In the genomic region with DNA sequence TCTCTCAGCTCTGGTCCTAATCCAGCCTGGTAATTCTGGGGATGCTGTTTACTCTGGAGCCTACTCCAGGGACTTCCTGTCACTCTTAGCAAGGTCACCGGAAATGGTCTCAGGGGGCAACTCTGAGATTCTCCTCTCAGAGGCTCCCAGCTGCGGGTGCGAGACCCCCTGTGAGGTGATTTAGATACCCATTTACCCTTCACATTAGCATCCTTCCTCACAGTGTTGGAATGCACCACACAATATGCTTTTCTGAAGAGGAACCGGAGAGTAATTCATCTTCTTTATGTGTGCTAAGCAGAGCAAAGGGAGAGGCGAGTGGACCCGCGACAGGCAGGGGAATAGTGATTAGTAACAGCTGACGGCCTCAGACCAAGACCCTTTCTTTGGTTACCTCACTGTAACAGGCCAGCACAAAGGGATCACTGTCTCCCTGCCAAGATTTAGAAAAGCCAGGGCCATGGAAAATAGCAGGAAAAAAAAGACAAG, we compare ENCODE assay signal across 9 mouse cellular contexts. TPM values are rescaled to one million over a fixed set of nuclear protein-coding genes. Genes with fewer than 3 reads are reported as not detected.
DNase-seq lines count a peak whose midpoint lies in the region; ATAC-seq and TF ChIP-seq lines count a peak whose summit lies in the region.
"Had no signal": no experiment of that assay in that cellular context is flagged by ENCODE, and none has a peak within 500 bp of the region (broad histone marks: within the 10 kb centered on the region; RNA-seq: fewer than 3 reads in every experiment).

No protein-coding gene starts in this region.

- WGBS in heart, embryonic 15.5 days, result 48% methylated on average over 8 of the region's 8 CpGs
- WGBS in forebrain, embryonic 14.5 days, result 1% methylated on average over 8 of the region's 8 CpGs

- no peak for TF ChIP-seq POLR2A in brain, embryonic 14.5 days (IDR thresholded peaks at IDR 0.05; ENCODE audit: borderline replicate concordance, extremely low read depth, insufficient read depth, insufficient read length, poor library complexity, severe bottlenecking)

- ATAC-seq in heart, embryonic 15.5 days (replicated peaks; ENCODE audit: insufficient number of reproducible peaks, insufficient read depth, low FRiP score, low read depth), result no peak
- ATAC-seq in forebrain, embryonic 14.5 days, result peak; percentile 88

- H3K9ac ChIP-seq in heart, embryonic 15.5 days, result no peak overlapping the region
- H3K9ac ChIP-seq in forebrain, embryonic 14.5 days (ENCODE audit: low read length), result no peak overlapping the region

- peaks cover 31% of the 10 kb centered on the region for H3K4me1 ChIP-seq in heart, embryonic 15.5 days (replicated peaks)
- H3K4me1 ChIP-seq in forebrain, embryonic 14.5 days (ENCODE audit: control insufficient read depth, insufficient read depth, low read length), result peaks cover 35% of the 10 kb centered on the region

- peak overlapping the region; percentile 38 for H3K27ac ChIP-seq in heart, embryonic 15.5 days
- H3K27ac ChIP-seq in forebrain, embryonic 14.5 days (ENCODE audit: low read depth, low read length), result peak overlapping the region; percentile 83

- H3K27me3 ChIP-seq in heart, embryonic 15.5 days, result no peaks in the 10 kb centered on the region
- H3K27me3 ChIP-seq in forebrain, embryonic 14.5 days (replicated peaks; ENCODE audit: control insufficient read depth, insufficient read depth, low read length), result no peaks in the 10 kb centered on the region

- no peak for DNase-seq in heart, adult 18-20 months
- peak; percentile 95 for DNase-seq in brain, embryonic 14.5 days (ENCODE audit: low read depth)
- peak; percentile 86 for DNase-seq in forebrain, embryonic 14.5 days (ENCODE audit: low spot score)
- DNase-seq in mesoderm, embryonic 11.5 days (ENCODE audit: low read depth, low spot score), result peak; percentile 85
- DNase-seq in gastrocnemius, postnatal 25 days, result no peak
- DNase-seq in adrenal gland, postnatal 10 days, result no peak
- DNase-seq in adrenal gland, adult 8-10 months, result no peak

- H3K4me2 ChIP-seq in heart, embryonic 15.5 days, result no peak overlapping the region
- no peak overlapping the region for H3K4me2 ChIP-seq in forebrain, embryonic 14.5 days (ENCODE audit: low read length)

- TF ChIP-seq CTCF in brain, embryonic 14.5 days (IDR thresholded peaks at IDR 0.05; ENCODE audit: borderline replicate concordance, extremely low read depth, insufficient read depth, insufficient read length), result no peak

- no peaks in the 10 kb centered on the region for H3K9me3 ChIP-seq in heart, embryonic 15.5 days (replicated peaks)
- no peaks in the 10 kb centered on the region for H3K9me3 ChIP-seq in forebrain, embryonic 14.5 days (replicated peaks; ENCODE audit: control insufficient read depth, low read length)

- H3K4me3 ChIP-seq in heart, embryonic 15.5 days, result no peak overlapping the region
- H3K4me3 ChIP-seq in forebrain, embryonic 14.5 days (ENCODE audit: low read depth, low read length), result no peak overlapping the region

- no peaks in the 10 kb centered on the region for H3K36me3 ChIP-seq in heart, embryonic 15.5 days
- H3K36me3 ChIP-seq in forebrain, embryonic 14.5 days (ENCODE audit: control insufficient read depth, insufficient read depth, low read length), result no peaks in the 10 kb centered on the region

RNA-seq across cellular contexts. Expression of gene Slc1a3, which starts 51.0 kb away (rescaled TPM):
- 9.8 and 16.7 TPM in 2 replicates for polyA plus RNA-seq in heart, embryonic 15.5 days (2015; fragmentation: Nextera tagmentation; extraction: Ambion mirVana)
- total RNA-seq in heart, adult 18-20 months (2021), result 1 to 10 TPM; 1.2 to 3.5 TPM
- polyA plus RNA-seq in brain, embryonic 14.5 days (2012; rRNA removed), result 69.7 and 101 TPM in 2 replicates
- 102 and 128 TPM in 2 replicates for polyA plus RNA-seq in forebrain, embryonic 14.5 days (2014; fragmentation: Nextera tagmentation; extraction: Ambion mirVana)
- total RNA-seq in gastrocnemius, postnatal 25 days (2021), result 1 to 10 TPM; 1.4 to 6.4 TPM
- 10 to 100 TPM; 10.4 to 18.5 TPM for total RNA-seq in adrenal gland, postnatal 10 days (2021)
- total RNA-seq in adrenal gland, adult 8-10 months (2022), result 10 to 100 TPM in 3 of 4 experiments, 1 to 10 TPM in 1; 5.7 to 19.4 (median 16.8) TPM
- total RNA-seq: MEL had no signal

Comparison
In these comparisons a context has a peak if more than half of its experiments do, and no peak if none do; other contexts are left out.
1. DNase-seq: peak in brain, embryonic 14.5 days (single experiment), forebrain, embryonic 14.5 days (single experiment) and mesoderm, embryonic 11.5 days (single experiment); none in heart, adult 18-20 months (0 of 2), gastrocnemius, postnatal 25 days (single experiment), adrenal gland, postnatal 10 days (single experiment) and adrenal gland, adult 8-10 months (single experiment).